Mouse (Mus musculus): ENCODE results near the gene Dkk3. TPM values are rescaled to one million over a fixed set of nuclear protein-coding genes. Genes with fewer than 3 reads are reported as not detected.
A peak's percentile ranks its signal among the peaks of the same experiment; 100 is the strongest.

Gene Dkk3
- total and polyA plus RNA-seq, 2 experiments from 2014 or later = 53.8 to 90.6 TPM

- 0 out of 2 replicates have a peak, but pooled peaks have one; percentile 25 for ATAC-seq (ENCODE audit: insufficient read depth, low read depth)
- no peaks in the 10 kb centered on the region for H3K36me3 ChIP-seq (replicated peaks; ENCODE audit: control insufficient read depth, insufficient read depth, low read length)
- H3K9me3 ChIP-seq (replicated peaks; ENCODE audit: control insufficient read depth, low read length) = no peaks in the 10 kb centered on the region
- no peak for TF ChIP-seq EP300 (IDR thresholded peaks at IDR 0.05; ENCODE audit: low read depth)
- TF ChIP-seq CTCF (IDR thresholded peaks at IDR 0.05; ENCODE audit: low read depth) = no peak
- no peak overlapping the region for H3K9ac ChIP-seq (replicated peaks; ENCODE audit: low read depth, low read length)
- H3K4me2 ChIP-seq (ENCODE audit: low read depth, low read length) = no peak overlapping the region
- peaks cover 17% of the 10 kb centered on the region; the same call in 1 of the 2 replicates for H3K4me1 ChIP-seq (ENCODE audit: control insufficient read depth, insufficient read depth)
- WGBS = 62% methylated on average over 4 of the region's 4 CpGs
- 0 out of 2 replicates have a peak overlapping the region, but pooled peaks have one; percentile 7 for H3K27ac ChIP-seq (ENCODE audit: low read depth)
- no peaks in the 10 kb centered on the region for H3K27me3 ChIP-seq (ENCODE audit: control insufficient read depth, insufficient read depth, low read length)
- no peak for DNase-seq (ENCODE audit: low spot score)
- H3K4me3 ChIP-seq (ENCODE audit: low read depth, low read length) = no peak overlapping the region
These were observed 33.4 kb upstream of the Dkk3 start for GRCm38 (mm10) chr7:112192237-112192636.

- no peak overlapping the region for H3K27ac ChIP-seq (ENCODE audit: low read depth)
- WGBS = 45% methylated on average over 13 of the region's 13 CpGs
- peaks cover 12% of the 10 kb centered on the region; the same call in 1 of the 2 replicates for H3K4me1 ChIP-seq (ENCODE audit: control insufficient read depth, insufficient read depth)
- H3K27me3 ChIP-seq (ENCODE audit: control insufficient read depth, insufficient read depth, low read length) = no peaks in the 10 kb centered on the region
- no peak overlapping the region for H3K9ac ChIP-seq (replicated peaks; ENCODE audit: low read depth, low read length)
- H3K36me3 ChIP-seq (replicated peaks; ENCODE audit: control insufficient read depth, insufficient read depth, low read length) = no peaks in the 10 kb centered on the region
- H3K9me3 ChIP-seq (replicated peaks; ENCODE audit: control insufficient read depth, low read length) = no peaks in the 10 kb centered on the region
- ATAC-seq (ENCODE audit: insufficient read depth, low read depth) = no peak
- DNase-seq (ENCODE audit: low spot score) = no peak
- no peak for TF ChIP-seq EP300 (IDR thresholded peaks at IDR 0.05; ENCODE audit: low read depth)
- no peak for TF ChIP-seq CTCF (IDR thresholded peaks at IDR 0.05; ENCODE audit: low read depth)
- H3K4me3 ChIP-seq (ENCODE audit: low read depth, low read length) = no peak overlapping the region
- H3K4me2 ChIP-seq (ENCODE audit: low read depth, low read length) = no peak overlapping the region
These were observed 28.9 kb upstream of the Dkk3 start for GRCm38 (mm10) chr7:112187536-112188459.

- WGBS = 80% methylated on average over 7 of the region's 7 CpGs
- Histone ChIP-seq H3K4me3 (ENCODE audit: low read depth, low read length) (no peak overlapping the region), H3K9ac (replicated peaks; ENCODE audit: low read depth, low read length) (no peak overlapping the region), H3K27me3 (ENCODE audit: control insufficient read depth, insufficient read depth, low read length) (no peaks in the 10 kb centered on the region), H3K4me2 (ENCODE audit: low read depth, low read length) (no peak overlapping the region), H3K4me1 (ENCODE audit: control insufficient read depth, insufficient read depth) (peaks cover 10% of the 10 kb centered on the region; the same call in 1 of the 2 replicates), H3K36me3 (replicated peaks; ENCODE audit: control insufficient read depth, insufficient read depth, low read length) (no peaks in the 10 kb centered on the region), H3K27ac (ENCODE audit: low read depth) (no peak overlapping the region), H3K9me3 (replicated peaks; ENCODE audit: control insufficient read depth, low read length) (no peaks in the 10 kb centered on the region)
- DNase-seq (ENCODE audit: low spot score) (no peak), ATAC-seq (ENCODE audit: insufficient read depth, low read depth) (no peak)
- TF ChIP-seq CTCF (IDR thresholded peaks at IDR 0.05; ENCODE audit: low read depth) = no peak
- TF ChIP-seq EP300 (IDR thresholded peaks at IDR 0.05; ENCODE audit: low read depth) = no peak
These were observed 28.0 kb upstream of the Dkk3 start for GRCm38 (mm10) chr7:112186871-112187270.

- no peak for DNase-seq (ENCODE audit: low spot score)
- ATAC-seq (ENCODE audit: insufficient read depth, low read depth) = no peak
- WGBS = 56% methylated on average over 9 of the region's 9 CpGs
- Histone ChIP-seq H3K27ac (ENCODE audit: low read depth) (no peak overlapping the region), H3K4me1 (ENCODE audit: control insufficient read depth, insufficient read depth) (0 out of 2 replicates have a peak, but pooled peaks cover 10% of the 10 kb centered on the region), H3K36me3 (replicated peaks; ENCODE audit: control insufficient read depth, insufficient read depth, low read length) (no peaks in the 10 kb centered on the region), H3K9me3 (replicated peaks; ENCODE audit: control insufficient read depth, low read length) (no peaks in the 10 kb centered on the region), H3K4me3 (ENCODE audit: low read depth, low read length) (no peak overlapping the region), H3K4me2 (ENCODE audit: low read depth, low read length) (no peak overlapping the region), H3K27me3 (ENCODE audit: control insufficient read depth, insufficient read depth, low read length) (no peaks in the 10 kb centered on the region), H3K9ac (replicated peaks; ENCODE audit: low read depth, low read length) (no peak overlapping the region)
- TF ChIP-seq EP300 (IDR thresholded peaks at IDR 0.05; ENCODE audit: low read depth) (no peak), CTCF (IDR thresholded peaks at IDR 0.05; ENCODE audit: low read depth) (no peak)
These were observed 26.4 kb upstream of the Dkk3 start for GRCm38 (mm10) chr7:112185226-112185745.

- WGBS = 86% methylated on average over 6 of the region's 6 CpGs
- Histone ChIP-seq H3K4me1 (ENCODE audit: control insufficient read depth, insufficient read depth) (0 out of 2 replicates have a peak, but pooled peaks cover 10% of the 10 kb centered on the region), H3K27ac (ENCODE audit: low read depth) (no peak overlapping the region), H3K27me3 (ENCODE audit: control insufficient read depth, insufficient read depth, low read length) (no peaks in the 10 kb centered on the region), H3K4me2 (ENCODE audit: low read depth, low read length) (no peak overlapping the region), H3K4me3 (ENCODE audit: low read depth, low read length) (no peak overlapping the region), H3K9ac (replicated peaks; ENCODE audit: low read depth, low read length) (no peak overlapping the region), H3K36me3 (replicated peaks; ENCODE audit: control insufficient read depth, insufficient read depth, low read length) (no peaks in the 10 kb centered on the region), H3K9me3 (replicated peaks; ENCODE audit: control insufficient read depth, low read length) (no peaks in the 10 kb centered on the region)
- ATAC-seq (ENCODE audit: insufficient read depth, low read depth) (no peak), DNase-seq (ENCODE audit: low spot score) (no peak)
- TF ChIP-seq EP300 (IDR thresholded peaks at IDR 0.05; ENCODE audit: low read depth) = no peak
- TF ChIP-seq CTCF (IDR thresholded peaks at IDR 0.05; ENCODE audit: low read depth) = no peak
These were observed 25.8 kb upstream of the Dkk3 start for GRCm38 (mm10) chr7:112184519-112185225.
